Mouse (Mus musculus) thymus, postnatal 25 days (tissue): ENCODE results near the gene Slitrk6.

Experiments used
- DNase-seq: peaks from one replicate; pipeline ENCODE4 v3.0.0; 2022

Slitrk6 gene

DNA sequence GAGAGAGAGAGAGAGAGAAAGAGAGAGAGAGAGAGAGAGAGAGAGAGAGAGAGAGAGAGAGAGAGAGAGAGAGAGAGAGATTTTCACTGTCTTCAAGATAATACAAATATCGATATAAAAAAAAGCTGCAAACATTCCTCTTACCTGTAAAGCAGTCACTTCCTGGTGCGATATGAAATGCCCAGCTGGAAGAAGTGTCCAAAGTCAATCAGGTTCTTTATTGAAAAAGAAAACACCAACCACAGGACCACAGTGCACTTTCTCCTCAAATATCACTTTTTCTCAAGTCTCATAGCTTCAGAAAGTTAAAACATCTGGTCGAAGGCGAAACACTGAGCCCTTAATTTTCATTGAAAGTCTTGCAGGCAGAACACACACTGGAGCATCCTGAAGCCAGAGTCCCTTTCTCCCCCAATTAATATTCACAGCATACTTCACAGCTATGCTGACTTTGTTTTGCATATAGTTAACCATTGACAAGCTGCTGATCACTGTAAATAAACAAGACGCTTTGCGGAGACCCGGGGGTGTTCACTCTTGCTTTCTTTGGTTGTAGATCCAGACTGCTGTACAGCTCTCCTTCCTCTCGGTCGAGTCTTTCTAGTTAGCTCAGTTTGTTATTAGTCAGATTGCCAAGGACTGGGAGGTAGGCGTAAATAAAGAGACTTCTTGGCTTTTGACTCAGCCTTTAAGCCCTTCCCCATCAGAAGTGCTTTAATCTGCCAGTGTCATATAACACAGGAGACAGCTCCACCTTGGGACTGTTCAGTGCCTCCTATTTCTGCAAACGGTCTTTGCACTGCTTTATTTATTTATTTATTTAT lies at the start of gene Slitrk6:
TSS of gene Slitrk6 (minus strand) at position 666 of the 824 bp plus-strand sequence.
- no peak for DNase-seq

DNA sequence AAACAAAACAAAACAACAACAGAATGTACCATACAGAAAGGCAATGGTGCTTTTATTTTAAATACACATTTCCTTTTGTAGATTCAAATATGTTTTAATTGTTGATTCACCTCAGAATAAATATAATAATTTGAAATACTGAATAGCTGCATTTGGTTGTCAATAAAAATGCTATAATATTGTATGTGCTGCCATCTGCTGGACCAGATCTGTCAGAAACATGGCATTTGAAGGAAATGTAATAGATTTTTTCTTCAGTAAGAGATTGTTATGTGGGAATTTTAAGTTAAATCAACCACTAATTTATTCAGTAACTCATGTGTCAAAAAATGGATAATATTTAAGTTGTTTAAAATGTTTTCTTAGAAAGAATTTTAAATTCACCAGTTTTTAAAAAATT lies 22.6 kb upstream of the Slitrk6 start:
- no peak for DNase-seq

DNA sequence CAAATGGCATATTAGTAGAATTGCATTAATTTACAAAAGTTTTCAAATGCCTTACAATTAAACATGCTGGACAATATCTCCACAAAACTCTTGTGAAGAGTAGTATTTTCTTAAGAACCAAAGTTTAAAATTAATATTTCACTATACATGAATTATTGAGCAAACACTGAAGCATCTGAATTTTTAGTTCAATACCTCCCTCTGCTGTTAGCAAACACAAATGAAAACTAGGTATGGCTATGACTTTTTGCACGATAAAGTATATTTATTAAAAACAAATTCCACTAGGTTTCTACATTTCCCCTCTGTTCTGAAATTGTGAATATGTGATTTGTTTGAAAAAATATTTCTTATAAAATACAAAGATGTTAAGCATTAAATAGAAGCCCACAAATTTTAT lies 15.7 kb upstream of the Slitrk6 start:
- DNase-seq: no peak

DNA sequence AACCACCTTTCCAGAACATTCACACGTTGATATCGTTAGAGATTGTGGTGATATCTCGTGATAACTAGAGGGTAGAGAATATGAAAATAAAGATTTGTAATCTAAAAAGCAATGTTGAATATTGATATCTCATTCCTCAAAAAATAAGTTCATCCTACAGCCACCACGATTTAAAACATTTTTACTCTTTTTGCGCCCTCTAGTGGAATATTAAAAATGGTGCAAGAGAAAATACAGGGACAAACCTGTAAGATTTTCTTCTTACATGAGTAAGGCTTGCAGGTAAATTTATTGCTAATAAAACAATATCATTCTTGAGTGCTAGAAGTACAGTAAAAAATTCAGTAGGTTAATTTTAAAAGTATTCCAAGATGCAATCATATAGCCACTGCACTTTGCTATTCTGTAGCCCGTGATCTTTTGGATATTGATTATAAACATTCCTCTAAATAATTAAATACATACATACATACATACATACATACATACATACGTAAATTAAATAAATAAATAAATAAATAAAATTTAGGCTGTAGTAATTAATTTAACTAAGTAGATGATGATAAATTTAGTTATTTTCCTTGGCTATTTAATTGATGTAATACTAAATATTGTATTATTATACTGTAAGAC lies 7.8 kb upstream of the Slitrk6 start:
- DNase-seq: no peak

DNA sequence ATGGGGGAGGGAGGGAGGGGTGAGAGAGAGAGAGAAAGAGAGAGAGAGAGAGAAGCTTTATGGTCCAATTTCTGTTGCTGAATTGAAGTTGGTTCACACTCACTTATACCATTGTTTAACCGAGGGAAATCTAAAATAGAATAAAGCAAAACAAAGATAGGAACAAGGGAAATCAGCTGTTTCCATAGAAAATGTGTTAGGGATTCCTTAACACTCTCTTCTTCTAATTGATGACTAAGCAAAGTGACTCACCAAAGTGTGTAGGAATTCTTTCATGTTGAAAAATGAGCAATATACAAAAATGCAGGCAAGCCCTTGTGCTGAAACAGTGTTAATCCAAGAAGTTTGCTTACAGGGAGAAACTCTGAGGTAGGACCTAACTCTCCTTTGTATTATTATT lies 6.0 kb upstream of the Slitrk6 start:
- no peak for DNase-seq

DNA sequence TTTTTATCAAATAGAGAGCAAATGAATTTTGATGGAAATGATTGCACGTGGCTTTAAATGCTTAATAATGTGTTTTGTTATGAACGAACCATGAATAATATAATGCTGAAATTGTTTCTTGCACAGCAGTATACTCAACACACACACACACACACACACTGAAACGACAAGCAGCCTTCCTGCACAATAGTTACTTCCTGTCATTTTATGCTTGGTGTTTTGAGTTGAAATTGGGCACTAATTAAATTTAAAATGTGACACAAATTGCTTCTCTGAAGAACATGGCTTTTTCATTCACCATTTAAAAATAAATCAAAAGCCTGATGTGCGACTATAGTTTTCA lies 330 bp upstream of the Slitrk6 start:
- no peak for DNase-seq

DNA sequence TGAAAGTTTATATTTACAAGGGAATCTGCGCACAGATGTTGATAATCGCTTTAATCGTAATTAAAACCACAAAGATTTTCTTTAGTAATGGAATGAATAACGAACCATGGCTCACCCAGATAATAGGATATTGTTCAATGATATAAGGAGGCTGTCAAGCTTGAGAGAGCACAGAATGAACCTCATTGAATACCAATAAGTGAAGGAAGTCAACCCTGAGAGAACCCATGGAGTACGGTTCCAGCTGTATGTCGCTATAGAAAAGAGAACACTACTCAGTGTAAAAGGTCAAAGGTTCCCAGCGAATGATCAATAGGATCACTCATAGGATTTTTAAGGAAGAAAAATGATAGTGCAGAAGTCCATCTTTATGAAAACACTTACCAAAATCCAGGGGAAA lies 15.1 kb downstream of the Slitrk6 start:
- DNase-seq: no peak

DNA sequence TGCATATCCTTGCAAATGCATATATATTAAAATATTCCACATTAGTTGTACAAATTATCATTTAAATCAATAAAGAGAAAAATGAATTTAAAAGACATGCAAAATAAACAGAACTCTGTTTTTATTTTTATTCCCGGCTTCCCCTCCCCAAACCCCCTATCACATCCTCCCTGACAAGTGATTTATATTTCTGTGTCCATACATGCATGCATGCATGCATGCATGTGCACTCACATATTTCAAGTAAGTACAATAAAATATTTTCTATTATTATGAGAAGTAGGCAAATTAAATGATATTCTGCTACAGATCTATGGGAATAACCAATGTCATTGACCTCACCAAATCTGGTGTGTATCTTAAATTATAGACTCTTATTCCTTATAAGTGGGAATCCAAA lies 15.6 kb downstream of the Slitrk6 start:
- no peak for DNase-seq

DNA sequence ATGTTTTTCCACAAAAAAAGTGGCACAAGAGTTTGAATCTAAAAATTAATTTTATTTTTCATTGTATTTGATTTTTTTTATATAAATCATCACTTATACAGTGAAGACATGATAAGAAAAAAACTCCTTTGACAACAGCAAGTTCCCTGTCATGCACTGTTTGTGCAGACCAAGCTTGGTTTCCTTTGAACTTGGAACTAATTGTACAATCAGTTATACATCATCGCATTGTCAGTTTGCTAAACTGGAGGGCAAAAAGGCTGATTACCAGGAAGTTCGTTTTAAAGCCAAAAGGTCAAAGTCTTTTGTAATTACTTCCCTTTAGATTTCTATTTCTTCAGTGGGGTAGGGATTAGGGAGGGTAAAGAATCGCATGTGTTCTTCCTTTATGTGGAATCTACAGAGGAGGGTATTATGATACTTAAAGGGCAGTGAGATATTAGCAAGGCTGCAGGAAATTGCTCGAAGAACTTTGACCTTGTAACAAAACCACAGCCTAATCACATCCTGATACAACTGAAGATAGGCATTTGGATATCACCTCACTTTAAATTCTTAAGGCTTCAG lies 26.5 kb downstream of the Slitrk6 start:
- DNase-seq: no peak

DNA sequence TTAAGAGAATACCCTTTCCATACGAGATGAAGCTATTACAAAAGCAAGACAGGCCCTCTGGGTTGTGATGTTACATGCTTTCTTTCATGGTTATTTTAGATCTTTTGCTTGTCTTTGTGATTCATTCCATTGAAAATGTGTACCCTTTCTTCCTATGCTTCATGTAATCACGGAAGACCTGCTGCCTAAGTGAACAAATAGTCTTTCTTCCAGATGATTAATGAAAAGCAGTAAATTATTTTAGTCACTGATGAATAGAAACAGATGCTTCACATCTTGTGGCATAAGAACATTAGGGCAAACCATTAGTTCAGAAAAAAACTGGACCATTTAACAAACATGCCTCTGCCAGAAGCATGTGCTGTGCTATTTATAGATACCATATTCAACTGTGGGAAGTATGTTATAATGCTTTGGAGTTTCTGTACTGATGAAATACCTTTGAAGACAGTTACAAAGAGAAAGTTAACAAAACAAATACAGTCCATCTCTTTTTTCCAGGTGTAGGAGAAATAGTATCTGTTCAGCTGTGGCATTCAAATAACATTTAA lies 30.8 kb downstream of the Slitrk6 start:
- DNase-seq: no peak
